Mouse (Mus musculus) liver, embryonic 15.5 days (tissue): ENCODE data around the gene Bclaf3. TPM values are rescaled to one million over a fixed set of nuclear protein-coding genes. Genes with fewer than 3 reads are reported as not detected.

ENCODE experiments used
- ATAC-seq: fragments of 200-750 bp; cut with Nextera tagmentation; 2 replicates; pipeline ENCODE4 v1.8.0; 2017; ENCODE audit warnings: moderate number of reproducible peaks, mild to moderate bottlenecking, moderate library complexity; ENCODE audit not compliant: insufficient read depth
- H3K27ac ChIP-seq: fragments of 300-500 bp; sonication (generic); replicated peaks from 2 replicates; pipeline ENCODE4 v1.5.1; 2015; ENCODE audit warnings: mild to moderate bottlenecking, inconsistent platforms
- H3K27me3 ChIP-seq: fragments of 300-500 bp; sonication (generic); 2 replicates; pipeline ENCODE4 v1.6.1; 2015; ENCODE audit warnings: mild to moderate bottlenecking, inconsistent platforms
- H3K36me3 ChIP-seq: fragments of 300-500 bp; sonication (generic); replicated peaks from 2 replicates; pipeline ENCODE4 v1.6.1; 2015; ENCODE audit warnings: moderate library complexity, mild to moderate bottlenecking, inconsistent platforms
- H3K4me1 ChIP-seq: fragments of 300-500 bp; sonication (generic); replicated peaks from 2 replicates; pipeline ENCODE4 v1.6.1; 2015; ENCODE audit warnings: inconsistent platforms
- H3K4me2 ChIP-seq: fragments of 300-500 bp; sonication (generic); 2 replicates; pipeline ENCODE4 v1.6.1; 2015; ENCODE audit warnings: moderate library complexity, mild to moderate bottlenecking, inconsistent platforms
- H3K4me3 ChIP-seq: fragments of 300-500 bp; sonication (generic); replicated peaks from 2 replicates; pipeline ENCODE4 v1.5.1; 2015; ENCODE audit warnings: mild to moderate bottlenecking, inconsistent platforms
- H3K9ac ChIP-seq: fragments of 300-500 bp; sonication (generic); 2 replicates; pipeline ENCODE4 v1.6.1; 2015; ENCODE audit warnings: moderate library complexity, mild to moderate bottlenecking, inconsistent platforms
- H3K9me3 ChIP-seq: fragments of 300-500 bp; sonication (generic); replicated peaks from 2 replicates; pipeline ENCODE4 v1.6.1; 2016; ENCODE audit warnings: inconsistent platforms
- WGBS: fragments of 180-500 bp; shearing (Covaris S2); methylation state at CpG from one replicate; pipeline ENCODE4 v1.1.7; 2015; ENCODE audit warnings: mixed read lengths; ENCODE audit not compliant: insufficient replicate concordance; 5-methylcytosine and 5-hydroxymethylcytosine counted together
- polyA plus RNA-seq: library from polyadenylated mRNA; unstranded; fragments of >200 nt; fragmentation: Nextera tagmentation; extraction: Ambion mirVana; gene quantifications from 2 replicates; pipeline ENCODE4 v1.2.1, GENCODE M21; 2015

Bclaf3 gene
- polyA plus RNA-seq, 1 experiment from 2014 or later, result 7.2 TPM

DNA sequence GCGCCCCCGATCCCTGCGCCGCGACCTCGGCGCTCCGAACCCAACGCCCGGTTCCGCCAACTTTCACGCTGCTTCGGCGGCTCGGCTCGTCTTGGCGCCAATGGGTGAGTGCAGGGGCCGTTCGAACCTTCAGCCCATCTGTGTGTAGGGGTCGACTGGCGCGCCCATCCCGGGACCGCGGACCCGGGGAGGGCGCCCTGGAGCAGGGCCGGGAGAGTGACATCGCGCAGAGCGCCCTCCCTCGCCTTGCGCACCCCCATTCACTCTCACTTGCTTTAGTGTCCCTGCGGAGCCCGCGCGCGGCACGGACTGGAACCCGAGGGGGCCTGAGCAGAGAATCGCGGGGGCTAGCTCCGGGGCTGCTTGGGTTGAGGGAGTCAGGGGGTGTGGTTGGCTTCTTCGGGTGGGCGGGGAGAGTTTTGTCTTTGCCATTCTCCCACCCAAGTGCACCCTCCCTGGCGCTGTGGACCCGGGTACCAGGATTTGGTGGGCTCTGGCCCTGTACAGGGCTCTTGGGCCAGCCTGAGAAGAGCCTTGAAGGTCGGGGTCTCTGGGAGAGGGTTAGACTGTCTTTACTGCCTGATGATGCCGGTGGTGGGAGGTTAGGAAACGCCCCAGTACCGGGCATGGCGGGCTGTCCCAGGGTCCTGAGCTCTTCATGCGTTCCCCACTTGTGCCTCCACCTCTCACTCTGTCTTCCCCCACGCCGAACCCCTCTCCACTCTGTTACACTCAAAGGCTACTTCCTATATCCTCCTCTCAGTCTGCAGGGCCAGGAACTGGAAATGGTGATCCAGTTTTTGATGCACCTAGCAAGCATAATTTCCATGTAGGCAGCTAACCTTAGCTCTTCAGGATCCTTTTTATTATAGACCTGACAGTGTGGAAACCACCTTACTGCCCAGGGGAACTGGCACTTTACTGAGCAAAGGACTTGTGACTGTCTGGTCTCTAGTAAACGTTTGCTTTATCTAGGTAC lies 101.4 kb downstream of the Bclaf3 start:
- Histone ChIP-seq H3K27ac (peak overlapping the region; percentile 72), H3K27me3 (peaks cover 5% of the 10 kb centered on the region), H3K36me3 (no peaks in the 10 kb centered on the region), H3K4me3 (peak overlapping the region; percentile 68), H3K9ac (peak overlapping the region; percentile 63), H3K4me1 (peaks cover 15% of the 10 kb centered on the region), H3K9me3 (no peaks in the 10 kb centered on the region), H3K4me2 (peak overlapping the region; percentile 92)
- ATAC-seq, result peak; percentile 67
- 16% methylated on average over 53 of the region's 56 CpGs for WGBS

GRCm38 (mm10) chrX:159628629-159629028 lies 102.1 kb downstream of the Bclaf3 start:
- peaks cover 5% of the 10 kb centered on the region for H3K27me3 ChIP-seq
- 21% methylated on average over 4 of the region's 4 CpGs for WGBS
- H3K27ac ChIP-seq, result no peak overlapping the region
- no peaks in the 10 kb centered on the region for H3K36me3 ChIP-seq
- H3K9me3 ChIP-seq, result no peaks in the 10 kb centered on the region
- no peak for ATAC-seq
- peaks cover 15% of the 10 kb centered on the region for H3K4me1 ChIP-seq
- H3K9ac ChIP-seq, result no peak overlapping the region
- H3K4me2 ChIP-seq, result peak overlapping the region; percentile 92
- H3K4me3 ChIP-seq, result peak overlapping the region; percentile 68

- Histone ChIP-seq H3K27ac (no peak overlapping the region), H3K36me3 (no peaks in the 10 kb centered on the region), H3K4me3 (peak overlapping the region; percentile 68; the same call in 1 of the 2 replicates), H3K4me1 (peaks cover 15% of the 10 kb centered on the region), H3K27me3 (peaks cover 5% of the 10 kb centered on the region), H3K9me3 (no peaks in the 10 kb centered on the region), H3K9ac (no peak overlapping the region), H3K4me2 (peak overlapping the region; percentile 92)
- ATAC-seq, result no peak
- 32% methylated on average over 2 of the region's 2 CpGs for WGBS
Observed at GRCm38 (mm10) chrX:159629203-159629602, 102.7 kb downstream of the Bclaf3 start.

- Histone ChIP-seq H3K27me3 (no peaks in the 10 kb centered on the region), H3K9me3 (no peaks in the 10 kb centered on the region), H3K36me3 (no peaks in the 10 kb centered on the region), H3K27ac (no peak overlapping the region), H3K4me2 (no peak overlapping the region), H3K9ac (no peak overlapping the region), H3K4me3 (no peak overlapping the region), H3K4me1 (peaks cover 5% of the 10 kb centered on the region)
- ATAC-seq, result peak; percentile 31; the same call in 1 of the 2 replicates
- 43% methylated on average over 4 of the region's 4 CpGs for WGBS
Observed at GRCm38 (mm10) chrX:159638500-159639227, 112.2 kb downstream of the Bclaf3 start.

DNA sequence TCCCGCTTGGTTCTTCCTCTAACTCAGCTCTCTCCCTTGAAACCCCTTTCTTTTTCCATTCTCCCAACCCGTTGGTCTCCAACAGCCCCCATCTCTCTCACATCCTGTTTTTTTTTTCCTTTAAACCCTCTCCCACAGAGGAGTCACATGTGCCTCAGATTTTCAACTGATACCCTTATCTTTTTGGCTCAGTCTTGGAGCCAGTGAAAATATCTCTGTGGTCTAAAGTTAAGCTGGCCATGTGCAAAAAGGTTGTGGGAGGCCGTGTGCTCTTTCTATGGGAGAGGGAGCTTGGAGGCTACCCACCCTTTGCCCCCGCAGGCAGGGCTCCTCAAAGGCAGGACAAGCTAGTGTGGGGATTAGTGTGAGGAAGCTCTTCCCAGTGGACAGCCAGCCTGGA lies 113.5 kb downstream of the Bclaf3 start:
- ATAC-seq, result no peak
- no peak overlapping the region for H3K4me2 ChIP-seq
- no peak overlapping the region for H3K27ac ChIP-seq

More for the DNA sequence above, 113.5 kb downstream of the Bclaf3 start:
- no peaks in the 10 kb centered on the region for H3K9me3 ChIP-seq
- no peaks in the 10 kb centered on the region for H3K27me3 ChIP-seq
- no peak overlapping the region for H3K9ac ChIP-seq
- 35% methylated on average over 4 of the region's 4 CpGs for WGBS
- H3K4me3 ChIP-seq, result no peak overlapping the region
- no peaks in the 10 kb centered on the region for H3K36me3 ChIP-seq
- peaks cover 5% of the 10 kb centered on the region for H3K4me1 ChIP-seq

Other genes with a start within 250 kb of the Bclaf3 start
- gene Eif1ax, start 154.5 kb upstream of the Bclaf3 start, polyA plus RNA-seq, result 55.9 and 69.0 TPM in 2 replicates
- not detected in 2 replicates for gene Map7d2, start 112.1 kb upstream of the Bclaf3 start, polyA plus RNA-seq
- 12.6 and 13.4 TPM in 2 replicates for gene Sh3kbp1, start 100.6 kb downstream of the Bclaf3 start, polyA plus RNA-seq